Mouse (Mus musculus): ENCODE measurements around the gene Gm28557.

DNA sequence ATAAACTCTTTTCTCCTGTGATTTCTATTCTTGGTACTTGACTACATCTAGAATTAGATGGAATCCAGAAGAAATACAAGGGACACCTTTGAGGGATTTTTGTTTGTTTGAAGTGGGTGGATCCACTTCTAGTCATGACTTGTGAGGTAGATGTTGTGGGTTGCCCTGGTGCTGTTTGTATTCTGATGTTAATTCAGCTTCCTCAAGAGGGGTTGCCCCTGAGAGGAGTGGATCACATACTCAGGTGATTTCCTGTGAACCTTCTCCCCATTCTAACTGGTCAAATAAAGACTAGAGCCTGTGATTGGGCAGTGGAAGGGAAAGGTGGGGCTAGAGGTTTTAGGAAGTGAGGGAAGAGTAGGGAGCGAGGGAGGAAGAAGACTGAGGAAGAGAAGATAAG is 26.5 kb downstream of the Gm28557 start:
- TF ChIP-seq CTCF (IDR thresholded peaks at IDR 0.05) (no peak), EP300 (IDR thresholded peaks at IDR 0.05; ENCODE audit: insufficient read depth, low read depth, low read length) (no peak)

All from heart, adult 2 months (tissue).